Mouse (Mus musculus) Patski (cell line): Measurements from ENCODE around the gene Flii. TPM values are rescaled to one million over a fixed set of nuclear protein-coding genes. Genes with fewer than 3 reads are reported as not detected.

Experiments used
- ATAC-seq: fragments of 100-300 bp; one replicate; pipeline ENCODE4 v1.8.0; 2021
- CTCF ChIA-PET: fragments of 350-600 bp; sonication (Branson Sonifier 250); formaldehyde crosslinking; loops from one replicate; lab custom pipeline; 2022; ENCODE audit warnings: inconsistent platforms; lab: Charles Lee
- POLR2A ChIA-PET: fragments of 350-600 bp; sonication (Branson Sonifier 250); formaldehyde crosslinking; loops from one replicate; lab custom pipeline; 2022; ENCODE audit warnings: antibody characterized with exemption, inconsistent platforms; lab: Charles Lee
- DNase-seq: peaks from one replicate; pipeline ENCODE4 v3.0.0-alpha.2; 2011; ENCODE audit warnings: low read depth, low spot score
- H3K27me3 ChIP-seq: fragments of 371-371 bp; one replicate; pipeline ENCODE4 v1.5.1; 2021
- CTCF ChIP-seq: fragments of 100-300 bp; IDR thresholded peaks from one replicate; pipeline ENCODE4 v1.5.1; 2021
- in situ Hi-C: fragments of 300-500 bp; cut with MboI; formaldehyde crosslinking; loops from 3 replicates; pipeline ENCODE4 v1.11.1; 2018; ENCODE audit warnings: low pct_unique_long_range_greater_than_20kb, mixed read lengths
- polyA plus RNA-seq: library from polyadenylated mRNA; unstranded; gene quantifications from one replicate; pipeline ENCODE4 v1.2.3, GENCODE M21; 2021

Flii gene
- polyA plus RNA-seq, 1 experiment from 2014 or later = 118 TPM

GRCm38 (mm10) chr11:60761681-60762080 is 34.6 kb upstream of the Flii start:
- CTCF ChIA-PET = interaction anchor here (0.8 to 1.5 kb wide), 2 partner anchors 10 to 13 kb away, joined by 3 to 4 read pairs; no protein-coding TSS in a partner anchor
- TF ChIP-seq CTCF = no peak
- in situ Hi-C loops = no loop called here
- ATAC-seq = peak; percentile 35
- peak; percentile 49 for DNase-seq
- POLR2A ChIA-PET = interaction anchor here (1.6 kb wide), 1 partner anchor 27 kb away, joined by 4 read pairs; no protein-coding TSS in a partner anchor
- H3K27me3 ChIP-seq = no peaks in the 10 kb centered on the region

- no peak for TF ChIP-seq CTCF
- in situ Hi-C loops = no loop called here
- CTCF ChIA-PET = no interaction called here
- no peaks in the 10 kb centered on the region for H3K27me3 ChIP-seq
- DNase-seq (no peak), ATAC-seq (no peak)
- POLR2A ChIA-PET = no interaction called here
Observed at GRCm38 (mm10) chr11:60755570-60755969, 28.5 kb upstream of the Flii start.

- POLR2A ChIA-PET = interaction anchor here (0.5 kb wide), 1 partner anchor 33 kb away, joined by 4 read pairs; no protein-coding TSS in a partner anchor
- no peaks in the 10 kb centered on the region for H3K27me3 ChIP-seq
- in situ Hi-C loops = no loop called here
- DNase-seq (no peak), ATAC-seq (no peak)
- TF ChIP-seq CTCF = no peak
- CTCF ChIA-PET = no interaction called here
Observed at GRCm38 (mm10) chr11:60740321-60740720, 13.3 kb upstream of the Flii start.

GRCm38 (mm10) chr11:60737450-60737849 is 10.4 kb upstream of the Flii start:
- POLR2A ChIA-PET = no interaction called here
- CTCF ChIA-PET = no interaction called here
- no peak for ATAC-seq

GRCm38 (mm10) chr11:60736491-60736890 is 9.4 kb upstream of the Flii start:
- CTCF ChIA-PET = no interaction called here
- ATAC-seq (no peak), DNase-seq (no peak)
- TF ChIP-seq CTCF = no peak
- in situ Hi-C loops = no loop called here
- POLR2A ChIA-PET = interaction anchor here (1.2 kb wide), 1 partner anchor 20 kb away, joined by 3 read pairs; no protein-coding TSS in a partner anchor
- no peaks in the 10 kb centered on the region for H3K27me3 ChIP-seq

More at GRCm38 (mm10) chr11:60737450-60737849, 10.4 kb upstream of the Flii start:
- in situ Hi-C loops = no loop called here
- H3K27me3 ChIP-seq = no peaks in the 10 kb centered on the region
- no peak for TF ChIP-seq CTCF
- DNase-seq = no peak

- no peak for ATAC-seq
- no peaks in the 10 kb centered on the region for H3K27me3 ChIP-seq
- ChIA-PET CTCF (interaction anchor here (0.7 kb wide), 1 partner anchor 92 kb away, joined by 4 read pairs; no protein-coding TSS in a partner anchor), POLR2A (interaction anchor here (1.7 kb wide), 1 partner anchor 27 kb away, joined by 4 read pairs; no protein-coding TSS in a partner anchor)
- no peak for TF ChIP-seq CTCF
- no peak for DNase-seq
- in situ Hi-C loops = no loop called here
Observed at GRCm38 (mm10) chr11:60735191-60735590, 8.1 kb upstream of the Flii start.

- H3K27me3 ChIP-seq = no peaks in the 10 kb centered on the region
- ATAC-seq (no peak), DNase-seq (no peak)
- ChIA-PET CTCF (interaction anchor here (0.9 kb wide), 2 partner anchors 10 to 18 kb away, joined by 3 to 4 read pairs; no protein-coding TSS in a partner anchor), POLR2A (interaction anchor here (1.7 kb wide), 1 partner anchor 28 kb away, joined by 4 read pairs; no protein-coding TSS in a partner anchor)
- in situ Hi-C loops = no loop called here
- TF ChIP-seq CTCF = no peak
Observed at GRCm38 (mm10) chr11:60734206-60734605, 7.1 kb upstream of the Flii start.

- TF ChIP-seq CTCF = no peak
- ATAC-seq (no peak), DNase-seq (no peak)
- in situ Hi-C loops = no loop called here
- CTCF ChIA-PET = no interaction called here
- no peaks in the 10 kb centered on the region for H3K27me3 ChIP-seq
- POLR2A ChIA-PET = no interaction called here
Observed at GRCm38 (mm10) chr11:60731251-60731650, 4.2 kb upstream of the Flii start.

GRCm38 (mm10) chr11:60730169-60730568 is 3.1 kb upstream of the Flii start:
- TF ChIP-seq CTCF = no peak
- H3K27me3 ChIP-seq = no peaks in the 10 kb centered on the region
- ATAC-seq (no peak), DNase-seq (no peak)
- POLR2A ChIA-PET = no interaction called here
- in situ Hi-C loops = no loop called here
- CTCF ChIA-PET = no interaction called here

- DNase-seq = no peak
- TF ChIP-seq CTCF = no peak
- ChIA-PET POLR2A (interaction anchor here (0.6 kb wide), 1 partner anchor 487 kb away, joined by 3 read pairs; no protein-coding TSS in a partner anchor), CTCF (interaction anchor here (1.0 to 2.0 kb wide), 2 partner anchors 11 to 42 kb away, joined by 4 to 8 read pairs; no protein-coding TSS in a partner anchor)
- H3K27me3 ChIP-seq = no peaks in the 10 kb centered on the region
- ATAC-seq = no peak
- in situ Hi-C loops = loop anchor here (10.0 kb wide), 1 partner anchor 106 kb away; the partner anchor contains the start of gene Dhrs7b
Observed at GRCm38 (mm10) chr11:60729217-60729641, 2.2 kb upstream of the Flii start.

GRCm38 (mm10) chr11:60728260-60728761 is 1.2 kb upstream of the Flii start, which contains the start of gene Mief2:
Gene Mief2 (plus strand): TSS chr11:60728398.
- POLR2A ChIA-PET = interaction anchor here (1.0 kb wide), 1 partner anchor 24 kb away, joined by 6 read pairs; no protein-coding TSS in a partner anchor
- peak; percentile 81 for DNase-seq
- CTCF ChIA-PET = interaction anchor here (1.1 to 2.0 kb wide), 4 partner anchors 10 to 29 kb away, joined by 5 to 8 read pairs (median 6); partner anchors contain the start of gene Llgl1

More at GRCm38 (mm10) chr11:60728260-60728761, 1.2 kb upstream of the Flii start, which contains the start of gene Mief2:
- ATAC-seq = peak; percentile 77
- no peaks in the 10 kb centered on the region for H3K27me3 ChIP-seq
- in situ Hi-C loops = loop anchor here (10.0 kb wide), 1 partner anchor 106 kb away; the partner anchor contains the start of gene Dhrs7b
- no peak for TF ChIP-seq CTCF
